Comparison of ENCODE assay signal across 8 mouse cellular contexts in genomic region chr12:69197378-69198163, GRCm38 (mm10). TPM values are rescaled to one million over a fixed set of nuclear protein-coding genes. Genes with fewer than 3 reads are reported as not detected.
DNase-seq lines count a peak whose midpoint lies in the region; ATAC-seq and TF ChIP-seq lines count a peak whose summit lies in the region.

No protein-coding gene starts in this region.

- H3K27ac ChIP-seq in intestine, embryonic 16.5 days (ENCODE audit: low read length), result peak overlapping the region; percentile 89
- H3K27ac ChIP-seq in liver, adult 2 months (replicated peaks; ENCODE audit: insufficient read depth, low read depth, low read length), result peak overlapping the region; percentile 84
- peak overlapping the region; percentile 83 for H3K27ac ChIP-seq in midbrain, embryonic 16.5 days (ENCODE audit: low read length)
- peak overlapping the region; percentile 86 for H3K27ac ChIP-seq in spleen, adult 2 months (ENCODE audit: insufficient read depth, low read length)

- H3K9ac ChIP-seq in intestine, embryonic 16.5 days (ENCODE audit: low read depth, low read length), result peak overlapping the region; percentile 88
- peak overlapping the region; percentile 98 for H3K9ac ChIP-seq in liver, adult 2 months (ENCODE audit: low read depth, low read length)
- H3K9ac ChIP-seq in midbrain, embryonic 16.5 days (ENCODE audit: low read depth, low read length), result peak overlapping the region; percentile 86

- peak; percentile 57 for DNase-seq in 3T3-L1 (ENCODE audit: low read depth, low spot score)
- DNase-seq in adrenal gland, adult 18-20 months (ENCODE audit: low spot score in 2 of 2), result peak; percentile 56 to 63
- peak; percentile 78 for DNase-seq in embryo, embryonic 9.5 days (ENCODE audit: extremely low spot score)
- peak; percentile 93 for DNase-seq in heart, adult 11 months
- peak; percentile 35 for DNase-seq in liver, adult 2 months (ENCODE audit: extremely low read depth, low read depth, low spot score)
- peak; percentile 26 to 33 for DNase-seq in spleen, adult 2 months (ENCODE audit: low read depth in 1 of 2, low spot score in 2 of 2)

- peak overlapping the region; percentile 97 for H3K4me2 ChIP-seq in intestine, embryonic 16.5 days (ENCODE audit: low read depth, low read length)
- H3K4me2 ChIP-seq in midbrain, embryonic 16.5 days (ENCODE audit: low read length), result peak overlapping the region; percentile 75

- H3K79me2 ChIP-seq in liver, adult 2 months (ENCODE audit: control insufficient read depth, insufficient read depth, low read length), result peaks cover 4% of the 10 kb centered on the region; the same call in 1 of the 2 replicates

- H3K27me3 ChIP-seq in intestine, embryonic 16.5 days (replicated peaks; ENCODE audit: control insufficient read depth, insufficient read depth, low read length), result no peaks in the 10 kb centered on the region
- no peaks in the 10 kb centered on the region for H3K27me3 ChIP-seq in liver, adult 2 months (ENCODE audit: control insufficient read depth, insufficient read depth, low read length)
- no peaks in the 10 kb centered on the region for H3K27me3 ChIP-seq in midbrain, embryonic 16.5 days (ENCODE audit: control insufficient read depth, insufficient read depth, low read depth, low read length)
- no peaks in the 10 kb centered on the region for H3K27me3 ChIP-seq in spleen, adult 2 months (ENCODE audit: control insufficient read depth, insufficient read depth, low read length)

- peaks cover 19% of the 10 kb centered on the region for H3K4me1 ChIP-seq in intestine, embryonic 16.5 days (ENCODE audit: control insufficient read depth, insufficient read depth, low read length)
- H3K4me1 ChIP-seq in liver, adult 2 months (ENCODE audit: control insufficient read depth, insufficient read depth, low read length), result peaks cover 5% of the 10 kb centered on the region; the same call in 1 of the 2 replicates
- peaks cover 29% of the 10 kb centered on the region for H3K4me1 ChIP-seq in midbrain, embryonic 16.5 days (ENCODE audit: control insufficient read depth, insufficient read depth, low read length)
- H3K4me1 ChIP-seq in spleen, adult 2 months (ENCODE audit: control insufficient read depth, insufficient read depth, insufficient read length), result peaks cover 2% of the 10 kb centered on the region; the same call in 1 of the 2 replicates

- peaks cover 7% of the 10 kb centered on the region for H3K36me3 ChIP-seq in intestine, embryonic 16.5 days (ENCODE audit: control insufficient read depth, insufficient read depth, low read length)
- H3K36me3 ChIP-seq in liver, adult 2 months (ENCODE audit: control insufficient read depth, insufficient read depth, low read length), result peaks cover 7% of the 10 kb centered on the region
- no peaks in the 10 kb centered on the region; the same call in 1 of the 2 replicates for H3K36me3 ChIP-seq in midbrain, embryonic 16.5 days (ENCODE audit: control insufficient read depth, insufficient read depth, low read length)
- peaks cover 7% of the 10 kb centered on the region for H3K36me3 ChIP-seq in spleen, adult 2 months (ENCODE audit: control insufficient read depth, insufficient read depth, low read length)

- WGBS in intestine, embryonic 16.5 days, result under 1% methylated on average over 94 of the region's 94 CpGs
- WGBS in liver, adult 2 months, result under 1% methylated on average over 92 of the region's 94 CpGs
- WGBS in midbrain, embryonic 16.5 days, result under 1% methylated on average over 94 of the region's 94 CpGs
- under 1% methylated on average over 94 of the region's 94 CpGs for WGBS in spleen, adult 2 months

- TF ChIP-seq CTCF in liver, adult 2 months (IDR thresholded peaks at IDR 0.05; ENCODE audit: low read depth, low read length), result no peak
- TF ChIP-seq CTCF in spleen, adult 2 months (IDR thresholded peaks at IDR 0.05; ENCODE audit: extremely low read depth, insufficient read depth, insufficient read length, insufficient replicate concordance), result no peak

- H3K4me3 ChIP-seq in intestine, embryonic 16.5 days (ENCODE audit: low read length), result peak overlapping the region; percentile 96
- peak overlapping the region; percentile 93 for H3K4me3 ChIP-seq in liver, adult 2 months (ENCODE audit: insufficient read depth, low read depth, low read length)
- peak overlapping the region; percentile 79 for H3K4me3 ChIP-seq in midbrain, embryonic 16.5 days (ENCODE audit: low read depth, low read length)
- peak overlapping the region; percentile 86 for H3K4me3 ChIP-seq in spleen, adult 2 months (ENCODE audit: extremely low read depth, insufficient read depth, insufficient read length)

- no peak for TF ChIP-seq POLR2A in liver, adult 2 months (IDR thresholded peaks at IDR 0.05; ENCODE audit: extremely low read depth, insufficient read depth, low read length)
- no peak for TF ChIP-seq POLR2A in spleen, adult 2 months (IDR thresholded peaks at IDR 0.05; ENCODE audit: low read depth, low read length)

- ATAC-seq in intestine, embryonic 16.5 days, result peak; percentile 82
- peak; percentile 83 for ATAC-seq in midbrain, embryonic 16.5 days

- no peaks in the 10 kb centered on the region for H3K9me3 ChIP-seq in intestine, embryonic 16.5 days (ENCODE audit: control insufficient read depth, low read length)
- H3K9me3 ChIP-seq in midbrain, embryonic 16.5 days (replicated peaks; ENCODE audit: control insufficient read depth, low read length, poor library complexity, severe bottlenecking), result no peaks in the 10 kb centered on the region

RNA-seq across cellular contexts. Expression of gene Dnaaf2, which starts 0.7 kb away (rescaled TPM):
- total RNA-seq in adrenal gland, adult 18-20 months (2021), result 1 to 10 TPM; 1.1 to 1.3 TPM
- polyA plus RNA-seq in intestine, embryonic 16.5 days (2015; fragmentation: Nextera tagmentation; extraction: Ambion mirVana), result 6.9 and 7.3 TPM in 2 replicates
- total RNA-seq in liver, adult 2 months (2014; rRNA removed), result 0.74 and 1.0 TPM in 2 replicates
- polyA plus RNA-seq in liver, adult 2 months (2012; rRNA removed), result 0.64 and 1.1 TPM in 2 replicates
- polyA plus RNA-seq in midbrain, embryonic 16.5 days (2015; fragmentation: Nextera tagmentation; extraction: Ambion mirVana), result 5.9 and 6.4 TPM in 2 replicates
- polyA plus RNA-seq in spleen, adult 2 months (2012; rRNA removed), result 1.4 and 1.5 TPM in 2 replicates

RNA-seq across cellular contexts. Expression of gene Gm49383, which starts 0.7 kb away (rescaled TPM):
- total RNA-seq in adrenal gland, adult 18-20 months (2021), result 1 to 10 TPM; 3.3 to 4.5 TPM
- polyA plus RNA-seq in intestine, embryonic 16.5 days (2015; fragmentation: Nextera tagmentation; extraction: Ambion mirVana), result 21.0 and 24.2 TPM in 2 replicates
- 2.4 and 3.3 TPM in 2 replicates for total RNA-seq in liver, adult 2 months (2014; rRNA removed)
- 1.1 and 1.8 TPM in 2 replicates for polyA plus RNA-seq in liver, adult 2 months (2012; rRNA removed)
- polyA plus RNA-seq in midbrain, embryonic 16.5 days (2015; fragmentation: Nextera tagmentation; extraction: Ambion mirVana), result 11.8 and 14.7 TPM in 2 replicates
- 1.8 and 3.1 TPM in 2 replicates for polyA plus RNA-seq in spleen, adult 2 months (2012; rRNA removed)

RNA-seq across cellular contexts. Expression of gene Gm49384, which starts 6.5 kb away (rescaled TPM):
- 1 to 10 TPM; 2.9 to 4.1 TPM for total RNA-seq in adrenal gland, adult 18-20 months (2021)
- 19.7 and 23.0 TPM in 2 replicates for polyA plus RNA-seq in intestine, embryonic 16.5 days (2015; fragmentation: Nextera tagmentation; extraction: Ambion mirVana)
- 0.92 and 1.5 TPM in 2 replicates for total RNA-seq in liver, adult 2 months (2014; rRNA removed)
- polyA plus RNA-seq in liver, adult 2 months (2012; rRNA removed), result 0.87 TPM in 1 of 2 replicates, not detected in the other
- 9.8 and 13.1 TPM in 2 replicates for polyA plus RNA-seq in midbrain, embryonic 16.5 days (2015; fragmentation: Nextera tagmentation; extraction: Ambion mirVana)
- 0.25 and 0.47 TPM in 2 replicates for polyA plus RNA-seq in spleen, adult 2 months (2012; rRNA removed)

RNA-seq across cellular contexts. Expression of gene Mgat2, which starts 13.6 kb away (rescaled TPM):
- 10 to 100 TPM; 43.1 to 62.8 TPM for total RNA-seq in adrenal gland, adult 18-20 months (2021)
- polyA plus RNA-seq in intestine, embryonic 16.5 days (2015; fragmentation: Nextera tagmentation; extraction: Ambion mirVana), result 35.6 and 39.7 TPM in 2 replicates
- total RNA-seq in liver, adult 2 months (2014; rRNA removed), result 33.9 and 34.0 TPM in 2 replicates
- 15.8 and 16.7 TPM in 2 replicates for polyA plus RNA-seq in liver, adult 2 months (2012; rRNA removed)
- polyA plus RNA-seq in midbrain, embryonic 16.5 days (2015; fragmentation: Nextera tagmentation; extraction: Ambion mirVana), result 30.6 and 34.7 TPM in 2 replicates
- 14.8 and 17.9 TPM in 2 replicates for polyA plus RNA-seq in spleen, adult 2 months (2012; rRNA removed)

RNA-seq across cellular contexts. Expression of gene Rpl36al, which starts 13.7 kb away (rescaled TPM):
- 100 to 1,000 TPM; 505 to 610 TPM for total RNA-seq in adrenal gland, adult 18-20 months (2021)
- polyA plus RNA-seq in intestine, embryonic 16.5 days (2015; fragmentation: Nextera tagmentation; extraction: Ambion mirVana), result 602 and 654 TPM in 2 replicates
- total RNA-seq in liver, adult 2 months (2014; rRNA removed), result 412 and 466 TPM in 2 replicates
- 129 and 148 TPM in 2 replicates for polyA plus RNA-seq in liver, adult 2 months (2012; rRNA removed)
- polyA plus RNA-seq in midbrain, embryonic 16.5 days (2015; fragmentation: Nextera tagmentation; extraction: Ambion mirVana), result 286 and 296 TPM in 2 replicates
- polyA plus RNA-seq in spleen, adult 2 months (2012; rRNA removed), result 75.1 and 98.9 TPM in 2 replicates

Comparison
In these comparisons a context has a peak if more than half of its experiments do, and no peak if none do; other contexts are left out.
1. Peak in every context shown above with its lines: DNase-seq, ATAC-seq, H3K4me3 ChIP-seq and H3K27ac ChIP-seq.
2. DNase-seq: peak in every context shown above with its lines; median percentile 93 in heart, adult 11 months; 78 in embryo, embryonic 9.5 days; 60 in adrenal gland, adult 18-20 months; 57 in 3T3-L1; 35 in liver, adult 2 months; 30 in spleen, adult 2 months.